Mouse (Mus musculus) heart, embryonic 11.5 days (tissue): Measurements from ENCODE around the gene Ube2e2. TPM values are rescaled to one million over a fixed set of nuclear protein-coding genes. Genes with fewer than 3 reads are reported as not detected.
"Not testable (repeated sequence)": the region's sequence is repeated elsewhere in the genome, so short reads cannot be mapped to it uniquely, and the experiment has no call there.

ENCODE experiments used
- ATAC-seq: fragments of 200-750 bp; cut with Nextera tagmentation; replicated peaks from 2 replicates; pipeline ENCODE4 v1.8.0; 2017; ENCODE audit warnings: moderate library complexity; ENCODE audit not compliant: insufficient number of reproducible peaks, low FRiP score, low TSS enrichment
- H3K27ac ChIP-seq: fragments of 300-500 bp; sonication (generic); 2 replicates; pipeline ENCODE4 v1.5.1; 2014; ENCODE audit warnings: mild to moderate bottlenecking, low read depth, low read length
- H3K27me3 ChIP-seq: fragments of 300-500 bp; sonication (generic); 2 replicates; pipeline ENCODE4 v1.6.1; 2014; ENCODE audit warnings: mild to moderate bottlenecking, low read length, mixed read lengths; ENCODE audit not compliant: control insufficient read depth, insufficient read depth
- H3K36me3 ChIP-seq: fragments of 300-500 bp; sonication (generic); 2 replicates; pipeline ENCODE4 v1.6.1; 2014; ENCODE audit warnings: mild to moderate bottlenecking, low read length, moderate library complexity, mixed read lengths; ENCODE audit not compliant: control insufficient read depth, insufficient read depth
- H3K4me1 ChIP-seq: fragments of 300-500 bp; sonication (generic); 2 replicates; pipeline ENCODE4 v1.6.1; 2014; ENCODE audit warnings: low read length; ENCODE audit not compliant: control insufficient read depth, insufficient read depth
- H3K4me2 ChIP-seq: fragments of 300-500 bp; sonication (generic); 2 replicates; pipeline ENCODE4 v1.6.1; 2014; ENCODE audit warnings: mild to moderate bottlenecking, moderate library complexity
- H3K4me3 ChIP-seq: fragments of 300-500 bp; sonication (generic); 2 replicates; pipeline ENCODE4 v1.5.1; 2014; ENCODE audit warnings: low read depth, low read length
- H3K9ac ChIP-seq: fragments of 300-500 bp; sonication (generic); 2 replicates; pipeline ENCODE4 v1.6.1; 2014; ENCODE audit warnings: mild to moderate bottlenecking, low read depth, low read length, moderate library complexity
- H3K9me3 ChIP-seq: fragments of 300-500 bp; sonication (generic); replicated peaks from 2 replicates; pipeline ENCODE4 v1.6.1; 2016; ENCODE audit warnings: low read length; ENCODE audit not compliant: control insufficient read depth
- WGBS: fragments of 180-500 bp; shearing (Covaris S2); extraction: QIAGEN DNeasy Blood & Tissue Kit; methylation state at CpG from one replicate; pipeline ENCODE4 v1.1.7; 2014; ENCODE audit not compliant: insufficient replicate concordance; 5-methylcytosine and 5-hydroxymethylcytosine counted together
- polyA plus RNA-seq: library from polyadenylated mRNA; unstranded; fragments of >200 nt; fragmentation: Nextera tagmentation; extraction: Ambion mirVana; gene quantifications from 2 replicates; pipeline ENCODE4 v1.2.1, GENCODE M21; 2014

Ube2e2 gene
- polyA plus RNA-seq, 1 experiment from 2014 or later: 38.6 TPM

GRCm38 (mm10) chr14:18715529-18715928, 178.5 kb downstream of the Ube2e2 start:
- Histone ChIP-seq H3K4me3 (no peak overlapping the region), H3K27ac (no peak overlapping the region), H3K9me3 (peaks cover 5% of the 10 kb centered on the region), H3K4me2 (no peak overlapping the region), H3K4me1 (no peaks in the 10 kb centered on the region), H3K27me3 (no peaks in the 10 kb centered on the region), H3K36me3 (no peaks in the 10 kb centered on the region), H3K9ac (no peak overlapping the region)
- WGBS: 88% methylated on average over 1 of the region's 1 CpGs
- no peak for ATAC-seq

- Histone ChIP-seq H3K4me1 (no peaks in the 10 kb centered on the region), H3K27ac (no peak overlapping the region), H3K4me2 (no peak overlapping the region), H3K36me3 (no peaks in the 10 kb centered on the region), H3K9me3 (no peaks in the 10 kb centered on the region), H3K9ac (no peak overlapping the region), H3K27me3 (no peaks in the 10 kb centered on the region), H3K4me3 (no peak overlapping the region)
- 72% methylated on average over 4 of the region's 4 CpGs for WGBS
- ATAC-seq: no peak
These were observed 196.3 kb downstream of the Ube2e2 start for GRCm38 (mm10) chr14:18697662-18698225.

DNA sequence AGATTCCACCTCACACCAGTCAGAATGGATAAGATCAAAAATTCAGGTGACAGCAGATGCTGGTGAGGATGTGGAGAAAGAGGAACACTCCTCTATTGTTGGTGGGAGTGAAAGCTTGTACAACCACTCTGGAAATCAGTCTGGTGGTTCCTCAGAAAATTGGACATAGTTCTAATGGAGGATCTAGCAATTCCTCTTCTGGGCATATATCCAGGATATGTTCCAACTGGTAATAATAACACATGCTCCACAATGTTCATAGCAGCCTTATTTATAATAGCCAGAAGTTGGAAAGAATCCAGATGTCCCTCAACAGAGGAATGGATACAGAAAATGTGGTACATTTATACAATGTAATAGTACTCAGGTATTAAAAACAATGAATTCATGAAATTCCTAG, 197.6 kb downstream of the Ube2e2 start:
- ATAC-seq, H3K4me2 ChIP-seq, H3K4me3 ChIP-seq, H3K9me3 ChIP-seq, H3K27ac ChIP-seq, H3K36me3 ChIP-seq, H3K27me3 ChIP-seq, H3K9ac ChIP-seq, H3K4me1 ChIP-seq: not testable (repeated sequence)

GRCm38 (mm10) chr14:18678121-18678836, 215.8 kb downstream of the Ube2e2 start:
- Histone ChIP-seq H3K27me3 (no peaks in the 10 kb centered on the region), H3K9ac (no peak overlapping the region), H3K4me1 (no peaks in the 10 kb centered on the region), H3K27ac (no peak overlapping the region), H3K4me2 (no peak overlapping the region), H3K9me3 (no peaks in the 10 kb centered on the region), H3K36me3 (no peaks in the 10 kb centered on the region), H3K4me3 (no peak overlapping the region)
- 55% methylated on average over 3 of the region's 3 CpGs for WGBS
- peak; percentile 26; the same call in 1 of the 2 replicates for ATAC-seq

GRCm38 (mm10) chr14:18670712-18671111, 223.4 kb downstream of the Ube2e2 start:
- WGBS: 86% methylated on average over 8 of the region's 8 CpGs

DNA sequence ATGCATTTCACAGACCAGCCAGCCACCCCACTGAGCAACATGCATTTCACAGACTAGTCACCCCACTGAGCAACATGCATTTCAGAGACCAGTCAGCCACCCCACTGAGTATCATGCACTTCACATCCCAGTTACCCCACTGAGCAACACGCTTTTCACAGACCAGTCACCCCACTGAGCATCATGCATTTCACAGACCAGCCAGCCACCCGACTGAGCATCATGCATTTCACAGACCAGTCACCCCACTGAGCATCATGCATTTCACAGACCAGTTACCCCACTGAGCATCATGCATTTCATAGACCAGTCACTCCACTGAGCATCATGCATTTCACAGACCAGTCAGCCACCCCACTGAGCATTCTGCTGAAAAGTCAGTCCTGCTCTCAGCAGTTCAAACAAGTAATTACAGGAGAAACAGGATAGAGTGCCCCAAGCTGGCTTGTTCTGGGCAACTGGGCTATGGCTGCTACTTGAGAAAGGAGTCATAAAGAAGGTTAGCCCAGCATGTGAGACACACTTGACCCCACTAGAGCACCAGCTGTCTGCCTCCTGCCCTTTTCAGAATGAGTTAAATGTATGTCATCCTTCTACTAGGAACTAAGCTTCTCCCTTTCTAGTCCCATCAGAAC, 224.6 kb downstream of the Ube2e2 start:
- Histone ChIP-seq H3K9ac (no peak overlapping the region), H3K27me3 (no peaks in the 10 kb centered on the region), H3K27ac (no peak overlapping the region), H3K4me2 (no peak overlapping the region), H3K4me1 (no peaks in the 10 kb centered on the region), H3K9me3 (no peaks in the 10 kb centered on the region), H3K36me3 (no peaks in the 10 kb centered on the region), H3K4me3 (no peak overlapping the region)
- no peak for ATAC-seq
- WGBS: 82% methylated on average over 2 of the region's 2 CpGs

More at GRCm38 (mm10) chr14:18670712-18671111, 223.4 kb downstream of the Ube2e2 start:
- H3K27ac ChIP-seq: no peak overlapping the region
- no peaks in the 10 kb centered on the region for H3K9me3 ChIP-seq
- H3K4me2 ChIP-seq: no peak overlapping the region
- no peak for ATAC-seq
- H3K9ac ChIP-seq: no peak overlapping the region
- no peaks in the 10 kb centered on the region for H3K36me3 ChIP-seq
- no peak overlapping the region for H3K4me3 ChIP-seq
- no peaks in the 10 kb centered on the region for H3K4me1 ChIP-seq
- no peaks in the 10 kb centered on the region for H3K27me3 ChIP-seq

GRCm38 (mm10) chr14:18668309-18668708, 225.8 kb downstream of the Ube2e2 start:
- 88% methylated on average over 4 of the region's 4 CpGs for WGBS
- H3K4me1 ChIP-seq, H3K36me3 ChIP-seq, H3K4me2 ChIP-seq, H3K27ac ChIP-seq, H3K4me3 ChIP-seq, ATAC-seq, H3K9me3 ChIP-seq, H3K27me3 ChIP-seq, H3K9ac ChIP-seq: not testable (repeated sequence)

GRCm38 (mm10) chr14:18667755-18668154, 226.3 kb downstream of the Ube2e2 start:
- H3K4me3 ChIP-seq: no peak overlapping the region
- H3K36me3 ChIP-seq: no peaks in the 10 kb centered on the region
- WGBS: 64% methylated on average over 2 of the region's 2 CpGs
- no peak overlapping the region for H3K4me2 ChIP-seq
- H3K9me3 ChIP-seq: no peaks in the 10 kb centered on the region
- ATAC-seq: no peak
- H3K27me3 ChIP-seq: no peaks in the 10 kb centered on the region
- no peak overlapping the region for H3K9ac ChIP-seq
- H3K4me1 ChIP-seq: no peaks in the 10 kb centered on the region
- H3K27ac ChIP-seq: no peak overlapping the region
